18 mouse cellular contexts compared by ENCODE assay signal in the genomic region with DNA sequence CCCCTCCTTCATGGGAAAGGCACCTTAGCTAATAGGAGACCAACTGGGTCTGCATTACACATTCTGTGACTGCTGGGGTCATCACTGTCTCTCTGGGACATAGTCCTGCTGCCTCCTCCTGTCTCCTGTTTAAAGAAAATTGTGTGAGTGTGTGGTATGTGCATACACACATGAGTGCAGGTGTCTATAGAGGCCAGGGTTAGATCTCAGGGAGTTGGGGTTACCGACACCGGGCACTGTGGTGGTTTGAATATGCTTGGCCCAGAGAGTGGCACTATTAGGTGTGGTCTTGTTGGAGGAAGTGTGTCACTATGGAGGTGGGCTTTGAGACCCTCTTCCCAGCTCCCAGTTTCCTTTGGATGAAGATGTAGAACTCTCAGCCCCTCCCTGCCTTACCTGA.
"Had no signal": no experiment of that assay in that cellular context is flagged by ENCODE, and none has a peak within 500 bp of the region (broad histone marks: within the 10 kb centered on the region; RNA-seq: fewer than 3 reads in every experiment).

No protein-coding gene starts in this region.

- H3K4me3 ChIP-seq: midbrain, embryonic 10.5 days; midbrain, embryonic 12.5 days; myocyte; neural tube, embryonic 13.5 days; neural tube, embryonic 15.5 days had no signal

- H3K4me2 ChIP-seq: lung, embryonic 14.5 days; midbrain, embryonic 12.5 days; neural tube, embryonic 13.5 days; neural tube, embryonic 15.5 days had no signal

- H3K27ac ChIP-seq: midbrain, embryonic 10.5 days; midbrain, embryonic 12.5 days; neural tube, embryonic 13.5 days; neural tube, embryonic 15.5 days had no signal

- DNase-seq: lung, adult 18-20 months; lung, embryonic 14.5 days; lung, postnatal 10 days; lung, postnatal 4 days; midbrain, embryonic 14.5 days; retina, postnatal 1 day; right cerebral cortex, adult 18-20 months; right cerebral cortex, postnatal 25 days; right cerebral cortex, postnatal 4 days; spleen, adult 18-20 months; thymus, adult 18-20 months; thymus, postnatal 25 days had no signal

- ATAC-seq: midbrain, embryonic 16.5 days had no signal

- H3K27me3 ChIP-seq: midbrain, embryonic 12.5 days; neural tube, embryonic 13.5 days; neural tube, embryonic 15.5 days had no signal

- H3K9me3 ChIP-seq: midbrain, embryonic 10.5 days; midbrain, embryonic 12.5 days; neural tube, embryonic 13.5 days; neural tube, embryonic 15.5 days had no signal

- H3K9ac ChIP-seq: lung, embryonic 14.5 days; midbrain, embryonic 12.5 days; neural tube, embryonic 13.5 days; neural tube, embryonic 15.5 days had no signal

- H3K36me3 ChIP-seq: neural tube, embryonic 15.5 days had no signal
